Mouse (Mus musculus) CH12.LX (cell line): ENCODE data around the gene Gm16181. TPM values are rescaled to one million over a fixed set of nuclear protein-coding genes. Genes with fewer than 3 reads are reported as not detected.

Experiments
- DNase-seq: peaks from one replicate; pipeline ENCODE4 v3.0.0-alpha.2; 2013; ENCODE audit errors: extremely low read depth
- H3K27ac ChIP-seq: 2 replicates; pipeline ENCODE4 v1.5.1; 2012; ENCODE audit warnings: low read depth, mild to moderate bottlenecking, control low read depth, moderate library complexity; ENCODE audit not compliant: insufficient read depth
- H3K27me3 ChIP-seq: replicated peaks from 2 replicates; pipeline ENCODE3; 2012; ENCODE audit warnings: inconsistent platforms
- H3K36me3 ChIP-seq, 2 experiments: replicated peaks in 1 of 2; 2 replicates each; pipeline versions ENCODE3 to v1.6.1; 2012; ENCODE audit warnings: inconsistent platforms in 1 of 2, low read length in 1 of 2, mild to moderate bottlenecking in 1 of 2, mixed read lengths in 1 of 2, moderate library complexity in 1 of 2; ENCODE audit not compliant: control insufficient read depth in 1 of 2, insufficient read depth in 1 of 2
- H3K4me1 ChIP-seq, 2 experiments: 2 replicates each; pipeline ENCODE4 v1.6.1; 2012; ENCODE audit warnings: inconsistent platforms in 1 of 2, moderate library complexity in 1 of 2; ENCODE audit not compliant: insufficient read depth in 2 of 2, control insufficient read depth in 1 of 2
- H3K4me2 ChIP-seq: 2 replicates; pipeline ENCODE4 v1.6.1; 2012; ENCODE audit warnings: low read depth, mild to moderate bottlenecking, control low read depth; ENCODE audit not compliant: poor library complexity, insufficient read depth, severe bottlenecking
- H3K4me3 ChIP-seq, 3 experiments: fragments of 150-350 bp in 1 of 3; sonication (generic) in 1 of 3; replicated peaks in 1 of 3; 2 replicates each; pipeline versions ENCODE3 to v1.5.1; 2011 to 2012; ENCODE audit warnings: low read depth in 2 of 3, low read length in 2 of 3, mild to moderate bottlenecking in 2 of 3, moderate library complexity in 2 of 3, control low read depth in 1 of 3, improper control_type of control experiment in 1 of 3, inconsistent platforms in 1 of 3, mixed read lengths in 1 of 3; ENCODE audit not compliant: poor library complexity in 1 of 3
- H3K79me2 ChIP-seq: replicated peaks from 2 replicates; pipeline ENCODE4 v1.6.1; 2012; ENCODE audit warnings: mild to moderate bottlenecking, moderate library complexity; ENCODE audit not compliant: control insufficient read depth, poor library complexity, insufficient read depth, severe bottlenecking; ENCODE audit errors: extremely low read depth
- H3K9ac ChIP-seq: 2 replicates; pipeline ENCODE4 v1.6.1; 2012; ENCODE audit warnings: low read depth, mild to moderate bottlenecking, control low read depth, moderate library complexity; ENCODE audit not compliant: insufficient read depth
- H3K9me3 ChIP-seq: replicated peaks from 2 replicates; pipeline ENCODE3; 2012; ENCODE audit warnings: low read length, inconsistent platforms, mixed read lengths
- BHLHE40 ChIP-seq: IDR thresholded peaks from 2 replicates; pipeline ENCODE4 v1.6.1; 2011; ENCODE audit warnings: mild to moderate bottlenecking, low read depth, low read length, improper control_type of control experiment
- CHD2 ChIP-seq: IDR thresholded peaks from 2 replicates; pipeline ENCODE4 v1.6.1; 2011; ENCODE audit warnings: low read length, improper control_type of control experiment
- CTCF ChIP-seq, 2 experiments: IDR thresholded peaks in 1 of 2; conservative IDR thresholded peaks in 1 of 2; 2 replicates each; pipeline ENCODE4 v1.5.1; 2011 to 2012; ENCODE audit warnings: low read depth in 2 of 2, low read length in 2 of 2, improper control_type of control experiment in 1 of 2, inconsistent platforms in 1 of 2, mild to moderate bottlenecking in 1 of 2, moderate library complexity in 1 of 2
- ELF1 ChIP-seq: IDR thresholded peaks from 2 replicates; pipeline ENCODE4 v1.6.1; 2014; ENCODE audit warnings: low read depth, mild to moderate bottlenecking, inconsistent platforms, low read length, improper control_type of control experiment
- EP300 ChIP-seq: IDR thresholded peaks from 2 replicates; pipeline ENCODE4 v1.6.1; 2011; ENCODE audit warnings: low read length, improper control_type of control experiment
- GABPA ChIP-seq: IDR thresholded peaks from 2 replicates; pipeline ENCODE4 v1.6.1; 2012; ENCODE audit warnings: low read depth, low read length, improper control_type of control experiment, inconsistent platforms; ENCODE audit not compliant: insufficient replicate concordance
- IRF4 ChIP-seq: IDR thresholded peaks from 2 replicates; pipeline ENCODE4 v1.6.1; 2014; ENCODE audit warnings: low read depth, mild to moderate bottlenecking, inconsistent platforms, low read length, improper control_type of control experiment
- MAFK ChIP-seq: IDR thresholded peaks from 2 replicates; pipeline ENCODE4 v1.6.1; 2011; ENCODE audit warnings: low read length, improper control_type of control experiment; ENCODE audit not compliant: insufficient replicate concordance
- MAZ ChIP-seq: IDR thresholded peaks from 2 replicates; pipeline ENCODE4 v1.6.1; 2012; ENCODE audit warnings: low read depth, mild to moderate bottlenecking, inconsistent platforms, low read length, improper control_type of control experiment, moderate library complexity
- MEF2A ChIP-seq: IDR thresholded peaks from 2 replicates; pipeline ENCODE4 v1.6.1; 2014; ENCODE audit warnings: low read depth, mild to moderate bottlenecking, inconsistent platforms, low read length, improper control_type of control experiment, borderline replicate concordance
- MXI1 ChIP-seq: IDR thresholded peaks from 2 replicates; pipeline ENCODE4 v1.6.1; 2011; ENCODE audit warnings: mild to moderate bottlenecking, low read depth, low read length, improper control_type of control experiment
- MYC ChIP-seq: IDR thresholded peaks from 2 replicates; pipeline ENCODE4 v1.6.1; 2011; ENCODE audit warnings: low read depth, mild to moderate bottlenecking, improper control_type of control experiment, low read length
- NELFE ChIP-seq: IDR thresholded peaks from 2 replicates; pipeline ENCODE4 v1.6.1; 2011; ENCODE audit warnings: low read depth, low read length, improper control_type of control experiment
- NRF1 ChIP-seq: IDR thresholded peaks from 2 replicates; pipeline ENCODE4 v1.6.1; 2014; ENCODE audit warnings: low read depth, mild to moderate bottlenecking, inconsistent platforms, low read length, improper control_type of control experiment, moderate library complexity
- PAX5 ChIP-seq: IDR thresholded peaks from 2 replicates; pipeline ENCODE4 v1.6.1; 2012; ENCODE audit warnings: low read length, inconsistent platforms, mixed read lengths
- POLR2A ChIP-seq: IDR thresholded peaks from 2 replicates; pipeline ENCODE4 v1.6.1; 2011; ENCODE audit warnings: low read depth, mild to moderate bottlenecking, improper control_type of control experiment, low read length
- RAD21 ChIP-seq: IDR thresholded peaks from 2 replicates; pipeline ENCODE4 v1.6.1; 2011; ENCODE audit warnings: low read depth, mild to moderate bottlenecking, low read length, improper control_type of control experiment, moderate library complexity
- RCOR1 ChIP-seq: conservative IDR thresholded peaks from 2 replicates; pipeline ENCODE4 v1.6.1; 2012; ENCODE audit warnings: low read depth, mild to moderate bottlenecking, inconsistent platforms, low read length, improper control_type of control experiment
- SIN3A ChIP-seq: IDR thresholded peaks from 2 replicates; pipeline ENCODE4 v1.6.1; 2012; ENCODE audit warnings: low read length, improper control_type of control experiment, inconsistent platforms
- TBP ChIP-seq: conservative IDR thresholded peaks from 2 replicates; pipeline ENCODE4 v1.6.1; 2011; ENCODE audit warnings: low read depth, low read length, improper control_type of control experiment
- TCF12 ChIP-seq: IDR thresholded peaks from 2 replicates; pipeline ENCODE4 v1.6.1; 2014; ENCODE audit warnings: low read depth, mild to moderate bottlenecking, inconsistent platforms, low read length, improper control_type of control experiment
- ZKSCAN1 ChIP-seq: IDR thresholded peaks from 2 replicates; pipeline ENCODE4 v1.6.1; 2012; ENCODE audit warnings: low read depth, inconsistent platforms, low read length, improper control_type of control experiment, borderline replicate concordance
- ZMIZ1 ChIP-seq: IDR thresholded peaks from 2 replicates; pipeline ENCODE4 v1.6.1; 2012; ENCODE audit warnings: low read depth, mild to moderate bottlenecking, inconsistent platforms, low read length, improper control_type of control experiment
- dilution Hi-C: fragments of 300-500 bp; cut with MboI; formaldehyde crosslinking; loops from 2 replicates; pipeline ENCODE4 v1.14.3; 2020; ENCODE audit warnings: low sequenced_read_pairs; ENCODE audit not compliant: extremely low pct_unique_long_range_greater_than_20kb, extremely low pct_ligation_motif_present
- in situ Hi-C: fragments of 300-500 bp; cut with MboI; formaldehyde crosslinking; loops from 3 replicates; pipeline ENCODE4 v1.14.3; 2019; ENCODE audit warnings: low sequenced_read_pairs, low pct_ligation_motif_present, low pct_unique_long_range_greater_than_20kb, mixed read lengths
- polyA plus RNA-seq: library from polyadenylated mRNA; unstranded; fragments of >175 nt; gene quantifications from 2 replicates; pipeline ENCODE4 v1.2.1, GENCODE M21; 2012; ENCODE audit warnings: low read depth; ENCODE audit not compliant: insufficient read length
- total RNA-seq, 2 experiments: library from RNA; depleted of rRNA; stranded (reverse); fragments of 300-350 nt in 1 of 2; fragments of >200 nt in 1 of 2; gene quantifications; 2 replicates each; pipeline ENCODE4 v1.2.3; 2012 to 2014

The Gm16181 gene
- total and polyA plus RNA-seq, 3 experiments = not detected

DNA sequence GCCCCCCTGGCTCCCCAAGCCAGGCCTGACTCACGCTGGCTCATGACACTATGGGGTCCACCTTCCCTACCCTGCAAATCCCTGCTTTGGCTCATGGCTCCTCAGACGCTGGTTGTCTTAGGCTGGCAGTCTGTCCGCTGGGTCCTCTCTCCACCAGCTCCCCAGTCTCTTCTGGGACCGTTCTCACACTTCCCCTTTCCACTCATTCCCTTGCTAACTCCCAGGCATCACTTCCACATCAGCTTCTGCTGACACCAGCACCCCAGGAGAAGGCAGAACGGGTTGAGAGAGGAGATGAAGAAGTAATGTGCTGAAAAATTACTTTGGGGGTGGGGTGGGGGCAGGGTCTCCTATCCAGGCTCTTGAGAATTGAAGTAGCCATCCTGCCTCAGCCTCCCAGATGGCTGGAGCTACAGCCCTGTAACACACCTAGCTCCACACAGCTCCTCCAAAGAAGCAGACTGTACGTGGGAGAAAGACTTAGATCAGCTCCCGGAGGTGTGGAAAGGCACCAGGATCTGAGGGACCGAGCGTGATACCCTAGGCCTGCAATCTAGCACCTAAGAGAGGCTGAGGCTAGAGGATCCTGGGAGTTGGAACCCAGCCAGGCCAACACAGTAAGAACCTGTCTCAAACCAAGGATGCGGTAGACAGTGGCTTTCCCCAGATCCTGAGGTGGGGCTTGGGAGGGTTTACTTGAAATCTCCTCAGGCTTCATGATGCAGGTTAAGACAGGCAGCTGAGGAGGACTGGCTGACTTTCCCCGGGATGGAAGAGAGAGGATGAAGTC, 48.0 kb upstream of the Gm16181 start (continued):
- 0 out of 2 replicates have a peak, but pooled peaks have one; percentile 43 for TF ChIP-seq MXI1
- no peak for TF ChIP-seq GABPA
- no peak for TF ChIP-seq RAD21
- TF ChIP-seq CTCF (conservative IDR thresholded peaks at IDR 0.05 in 1 of 2, IDR thresholded peaks at IDR 0.05 in 1 of 2; ENCODE audit: low read depth in 2 of 2, low read length in 2 of 2) = no peak
- no peak for TF ChIP-seq MAZ
- TF ChIP-seq ZKSCAN1 = no peak
- no peak for TF ChIP-seq MAFK
- peak; percentile 6; the same call in 1 of the 2 replicates for TF ChIP-seq TCF12
- no peak for TF ChIP-seq RCOR1
- TF ChIP-seq CHD2 = peak; percentile 23; the same call in 1 of the 2 replicates
- TF ChIP-seq SIN3A = peak; percentile 15; the same call in 1 of the 2 replicates
- peak; percentile 77; the same call in 1 of the 2 replicates for TF ChIP-seq ZMIZ1

- Histone ChIP-seq H3K4me2 (peak overlapping the region; percentile 48), H3K27me3 (no peaks in the 10 kb centered on the region), H3K4me3 (peak overlapping the region in 2 of 3 experiments; percentile 28 to 34), H3K9ac (peak overlapping the region; percentile 46), H3K36me3 (no peaks in the 10 kb centered on the region), H3K27ac (peak overlapping the region; percentile 98), H3K4me1 (peaks cover 14 to 52% of the 10 kb centered on the region in 2 experiments), H3K9me3 (no peaks in the 10 kb centered on the region), H3K79me2 (no peaks in the 10 kb centered on the region)
- dilution Hi-C loops (no loop called here), in situ Hi-C loops (loop anchor here (5.0 kb wide), 1 partner anchor 59 kb away; the partner anchor contains the start of gene Atp6v1g2)
- DNase-seq = peak; percentile 74
- TF ChIP-seq TBP (0 out of 2 replicates have a peak, but pooled peaks have one; percentile 41), MEF2A (peak; percentile 34; the same call in 1 of the 2 replicates), POLR2A (peak; percentile 48), BHLHE40 (0 out of 2 replicates have a peak, but pooled peaks have one; percentile 37), MYC (0 out of 2 replicates have a peak, but pooled peaks have one; percentile 53), EP300 (peak; percentile 88), NELFE (0 out of 2 replicates have a peak, but pooled peaks have one; percentile 12), IRF4 (peak; percentile 89), CTCF (conservative IDR thresholded peaks at IDR 0.05 in 1 of 2, IDR thresholded peaks at IDR 0.05 in 1 of 2; ENCODE audit: low read depth in 2 of 2, low read length in 2 of 2) (no peak), SIN3A (0 out of 2 replicates have a peak, but pooled peaks have one; percentile 31), TCF12 (peak; percentile 55), ELF1 (peak; percentile 64), PAX5 (no peak), MXI1 (no peak), NRF1 (no peak)
Observed at GRCm38 (mm10) chr17:35173329-35173728, 47.3 kb upstream of the Gm16181 start.
